Mouse (Mus musculus) G1E (cell line): Measurements from ENCODE around the gene Sec13.

Experiments
- CTCF ChIP-seq: IDR thresholded peaks from 2 replicates; pipeline ENCODE4 v1.5.1; 2012; ENCODE audit warnings: low read depth, low read length, inconsistent platforms, mixed read lengths
- GATA1 ChIP-seq: IDR thresholded peaks from 2 replicates; pipeline ENCODE4 v1.6.1; 2012; ENCODE audit warnings: borderline replicate concordance, low read length, inconsistent platforms, mixed read lengths
- GATA2 ChIP-seq: IDR thresholded peaks from 2 replicates; pipeline ENCODE4 v1.6.1; 2012; ENCODE audit warnings: low read depth, low read length, inconsistent platforms, borderline replicate concordance
- POLR2AphosphoS5 ChIP-seq: IDR thresholded peaks from 2 replicates; pipeline ENCODE4 v1.6.1; 2012; ENCODE audit warnings: low read depth, low read length, inconsistent platforms; ENCODE audit not compliant: insufficient replicate concordance
- TAL1 ChIP-seq: conservative IDR thresholded peaks from 2 replicates; pipeline ENCODE4 v1.6.1; 2012; ENCODE audit warnings: low read depth, low read length, inconsistent platforms, mixed read lengths

DNA sequence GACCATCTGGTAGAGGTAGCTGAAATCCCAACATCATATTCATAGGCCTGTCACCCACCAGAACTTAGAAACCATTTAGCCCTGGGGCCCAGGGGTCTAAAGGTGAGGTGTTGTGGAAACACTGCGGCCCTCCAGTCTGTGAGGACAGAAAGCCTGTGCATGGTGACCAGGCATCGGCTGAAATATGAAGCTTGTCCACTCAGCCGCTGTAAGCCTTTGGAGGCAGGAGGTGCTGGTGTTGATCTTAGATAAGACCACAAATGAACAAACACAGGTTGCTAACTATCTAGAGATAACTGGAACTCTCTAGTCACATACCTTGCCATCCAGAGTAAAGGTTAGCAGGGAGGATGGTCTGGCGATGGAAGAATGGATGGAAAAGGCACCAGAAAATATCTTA lies 19.5 kb downstream of the Sec13 start:
- TF ChIP-seq CTCF (no peak), POLR2AphosphoS5 (no peak), TAL1 (no peak), GATA1 (no peak), GATA2 (no peak)
